Mouse (Mus musculus): Measurements from ENCODE around the gene Ces1a.

GRCm38 (mm10) chr8:93030664-93031063 lies 17.3 kb downstream of the Ces1a start:
- TF ChIP-seq CTCF (IDR thresholded peaks at IDR 0.05; ENCODE audit: control insufficient read depth, insufficient read depth, insufficient read length), result no peak
- no peak for TF ChIP-seq MYOG (IDR thresholded peaks at IDR 0.05; ENCODE audit: control insufficient read depth, extremely low read depth, insufficient read length)
- TF ChIP-seq USF1 (IDR thresholded peaks at IDR 0.05; ENCODE audit: low read depth), result no peak
- no peak for TF ChIP-seq CEBPB (IDR thresholded peaks at IDR 0.05; ENCODE audit: low read depth)
- no peak for TF ChIP-seq MYOD1 (IDR thresholded peaks at IDR 0.05; ENCODE audit: control insufficient read depth, insufficient read length, low read depth)
- no peak for TF ChIP-seq MAX (IDR thresholded peaks at IDR 0.05)
- no peak for TF ChIP-seq FOSL1 (IDR thresholded peaks at IDR 0.05; ENCODE audit: insufficient read depth, low read length, poor library complexity, severe bottlenecking)
